Mouse (Mus musculus): Measurements from ENCODE around the gene Rnf217. TPM values are rescaled to one million over a fixed set of nuclear protein-coding genes. Genes with fewer than 3 reads are reported as not detected.

Rnf217 gene
- total RNA-seq, 2 experiments from 2014 or later = 3.9 to 4.1 TPM

DNA sequence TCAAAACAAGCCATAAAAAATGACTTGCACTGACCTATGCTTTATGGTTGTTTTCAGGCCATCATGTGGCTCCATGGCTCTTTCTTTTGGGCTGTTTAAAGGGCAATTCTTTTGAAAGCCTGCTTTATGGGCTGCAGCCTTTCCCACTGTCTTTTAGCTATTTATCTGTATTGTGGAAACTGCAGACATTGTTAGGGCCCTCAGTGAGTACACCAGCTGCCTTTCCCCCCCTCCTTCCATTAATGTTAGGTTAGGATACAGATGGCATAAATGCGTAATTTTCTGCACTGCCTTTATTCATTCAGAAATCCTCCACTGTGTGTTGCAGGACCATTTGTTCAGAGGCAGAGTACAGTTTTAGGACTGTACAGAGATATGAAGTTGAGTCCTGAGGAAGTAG is 93.1 kb downstream of the Rnf217 start:
- no peak for DNase-seq (ENCODE audit: low spot score)
- intact Hi-C loops (cut with DNase I) = no loop called here

DNA sequence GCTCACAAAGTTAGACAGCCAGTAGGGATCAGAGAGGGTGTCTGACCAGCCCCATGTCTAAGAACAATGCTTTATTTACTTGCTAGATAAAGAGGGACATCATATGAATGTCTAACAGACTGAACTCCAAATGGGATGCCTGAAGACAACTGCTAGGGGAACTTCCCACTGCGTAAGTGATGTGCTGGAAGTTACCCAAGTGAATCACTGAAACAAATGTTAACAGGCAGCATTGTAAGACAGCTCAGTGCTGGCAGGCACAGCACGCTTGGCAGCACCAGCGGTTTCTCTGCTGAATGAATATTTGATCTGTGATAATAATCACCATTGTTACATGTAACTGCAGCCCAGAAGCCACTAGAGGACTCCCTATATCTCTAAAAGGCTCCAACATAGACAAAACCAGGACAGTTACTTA is 104.8 kb downstream of the Rnf217 start:
- intact Hi-C loops (cut with DNase I) = no loop called here
- peak; percentile 8 for DNase-seq (ENCODE audit: low spot score)

DNA sequence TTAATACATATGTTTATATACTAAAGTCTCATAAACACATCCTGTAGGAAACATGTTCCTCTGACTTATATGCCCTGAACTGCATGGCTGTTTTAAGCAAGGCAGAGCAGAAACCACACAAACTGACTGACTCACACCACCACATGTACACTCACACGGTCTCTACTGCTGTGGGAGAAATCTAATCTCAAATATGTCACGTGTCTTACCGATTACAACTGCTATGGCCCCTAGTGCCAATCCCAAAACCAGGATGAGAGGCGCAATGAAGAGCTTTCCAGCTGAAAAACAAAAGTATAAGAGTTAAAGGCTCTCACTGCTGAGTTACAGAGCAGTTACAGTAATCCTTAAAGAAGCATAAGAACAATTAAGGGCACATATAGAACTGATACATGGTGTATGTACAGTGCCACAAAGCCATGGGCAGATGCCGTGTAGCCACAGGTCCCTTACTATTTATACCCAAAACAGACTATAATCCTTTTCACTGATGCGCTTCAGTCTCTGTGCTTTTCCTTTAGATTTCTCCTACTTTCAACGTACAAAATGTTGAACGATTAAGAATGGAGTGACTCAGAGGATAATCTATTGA is 105.3 kb downstream of the Rnf217 start:
- no peak for DNase-seq (ENCODE audit: low spot score)
- intact Hi-C loops (cut with DNase I) = no loop called here

DNA sequence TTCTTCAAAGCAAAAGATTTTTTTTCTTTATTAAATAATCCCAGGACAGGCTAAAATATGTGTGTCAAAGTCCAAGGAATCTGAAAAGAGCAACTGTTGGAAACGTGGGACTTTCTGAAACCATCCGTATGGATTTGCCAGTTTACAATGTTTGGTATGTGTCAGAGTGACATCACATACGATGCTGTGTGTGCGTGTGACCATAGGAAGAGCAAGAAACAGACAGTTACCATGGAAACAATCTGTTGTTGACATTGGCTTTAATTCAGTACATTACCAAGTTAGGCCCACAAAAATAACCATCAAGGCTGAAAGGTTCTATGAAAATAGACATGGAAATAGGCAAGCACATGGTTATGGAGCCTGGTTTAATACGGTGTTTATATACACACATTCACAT is 107.3 kb downstream of the Rnf217 start:
- no peak for DNase-seq (ENCODE audit: low spot score)
- intact Hi-C loops (cut with DNase I) = no loop called here

DNA sequence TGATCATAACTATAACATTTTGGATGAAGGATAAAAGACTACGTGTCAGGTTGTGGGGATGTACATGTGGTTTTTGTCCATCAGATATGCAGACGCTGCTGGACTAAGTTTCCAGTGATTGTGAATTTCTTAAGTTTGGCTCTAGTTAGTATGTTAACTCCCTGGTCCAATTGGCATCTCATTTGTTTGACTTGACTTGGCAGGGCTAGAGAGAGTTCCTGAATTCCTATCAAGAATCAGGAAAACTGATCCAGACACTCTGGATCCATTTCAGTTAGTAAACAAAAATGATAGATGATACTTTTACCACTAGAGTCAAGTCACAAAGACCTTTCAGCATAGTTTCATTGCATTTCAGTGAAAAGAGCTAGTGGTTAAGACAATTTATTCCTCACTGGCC is 112.1 kb downstream of the Rnf217 start:
- no peak for DNase-seq (ENCODE audit: low spot score)
- intact Hi-C loops (cut with DNase I) = no loop called here

DNA sequence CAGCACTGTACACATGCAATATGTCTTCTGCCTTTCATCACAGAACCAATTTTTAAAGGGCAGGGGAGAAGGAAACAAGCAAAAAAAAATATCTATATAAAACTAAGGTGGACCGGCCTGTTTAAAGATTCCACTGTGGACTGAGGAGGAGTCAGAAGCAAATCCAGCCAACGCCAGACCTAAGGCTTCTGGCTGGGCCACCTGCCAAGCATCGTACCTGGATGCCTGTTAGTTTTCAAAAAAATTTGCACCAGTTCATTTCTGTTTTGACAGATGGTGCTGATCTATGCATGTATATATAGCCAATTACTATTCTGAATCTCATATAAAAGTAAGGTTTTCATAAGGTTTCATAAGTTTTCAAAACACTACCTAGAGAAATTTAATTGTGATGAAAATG is 113.2 kb downstream of the Rnf217 start:
- DNase-seq (ENCODE audit: low spot score) = no peak
- intact Hi-C loops (cut with DNase I) = no loop called here

DNA sequence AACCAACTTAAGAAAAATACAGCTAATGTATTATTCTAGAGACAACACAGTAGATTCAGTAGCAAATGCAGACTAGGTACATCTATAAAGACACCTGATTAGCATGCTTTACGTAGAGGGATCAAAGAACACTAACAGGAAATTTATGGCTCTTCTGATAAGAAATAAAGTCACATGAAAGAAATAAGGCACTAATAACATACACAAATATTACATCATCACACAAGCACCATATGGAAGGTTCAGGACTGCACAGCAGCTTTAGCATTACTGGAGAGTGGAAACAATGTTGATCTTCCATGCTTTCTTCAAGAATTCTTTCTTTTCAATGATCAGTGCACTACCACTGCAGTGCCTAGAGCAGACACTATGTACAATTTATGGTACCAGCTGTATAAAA is 114.7 kb downstream of the Rnf217 start:
- DNase-seq (ENCODE audit: low spot score) = no peak
- intact Hi-C loops (cut with DNase I) = no loop called here

DNA sequence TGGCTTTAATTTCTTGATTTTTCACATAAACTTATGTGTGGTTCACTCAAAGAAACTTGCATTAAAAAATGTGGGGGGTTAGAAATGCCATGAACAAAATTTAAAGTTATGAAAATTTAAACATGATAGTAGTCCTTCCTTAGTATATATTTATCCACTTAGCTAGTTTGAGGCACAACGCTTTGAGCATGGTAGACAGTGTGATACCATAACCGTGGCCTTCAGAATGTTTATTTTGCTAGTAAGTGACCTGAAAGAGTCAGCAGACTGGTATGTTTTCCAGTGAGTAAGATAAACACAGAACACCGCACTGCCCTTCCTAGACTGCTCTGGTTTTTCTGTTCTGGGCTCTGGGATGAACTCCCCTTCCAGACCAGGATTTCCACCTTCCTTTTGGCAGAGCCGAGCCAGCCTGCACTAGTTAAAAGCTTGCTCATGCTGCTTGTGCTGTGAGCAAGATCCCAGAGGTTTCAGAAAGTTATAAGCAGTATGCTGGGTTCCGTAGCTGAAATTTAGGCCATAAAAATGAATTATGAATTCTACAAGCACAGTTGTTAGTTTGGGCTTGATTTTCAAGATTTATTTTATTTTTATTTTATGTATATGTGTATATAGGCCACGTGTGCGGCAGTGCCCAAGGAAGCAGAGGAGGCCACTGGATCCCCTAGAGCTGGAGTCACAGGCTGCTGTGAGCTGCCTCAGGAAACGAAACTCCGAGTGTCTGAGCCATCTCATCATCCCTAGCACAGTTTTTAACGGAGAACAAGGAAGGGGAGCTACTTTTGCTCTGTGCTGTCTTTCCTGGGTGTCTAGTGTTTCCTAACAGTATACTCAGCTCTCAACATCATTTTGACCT is 141.7 kb downstream of the Rnf217 start:
- no peak for DNase-seq (ENCODE audit: low spot score)
- intact Hi-C loops (cut with DNase I) = loop anchor here (10.0 kb wide), 1 partner anchor 168 kb away; no protein-coding TSS in a partner anchor

DNA sequence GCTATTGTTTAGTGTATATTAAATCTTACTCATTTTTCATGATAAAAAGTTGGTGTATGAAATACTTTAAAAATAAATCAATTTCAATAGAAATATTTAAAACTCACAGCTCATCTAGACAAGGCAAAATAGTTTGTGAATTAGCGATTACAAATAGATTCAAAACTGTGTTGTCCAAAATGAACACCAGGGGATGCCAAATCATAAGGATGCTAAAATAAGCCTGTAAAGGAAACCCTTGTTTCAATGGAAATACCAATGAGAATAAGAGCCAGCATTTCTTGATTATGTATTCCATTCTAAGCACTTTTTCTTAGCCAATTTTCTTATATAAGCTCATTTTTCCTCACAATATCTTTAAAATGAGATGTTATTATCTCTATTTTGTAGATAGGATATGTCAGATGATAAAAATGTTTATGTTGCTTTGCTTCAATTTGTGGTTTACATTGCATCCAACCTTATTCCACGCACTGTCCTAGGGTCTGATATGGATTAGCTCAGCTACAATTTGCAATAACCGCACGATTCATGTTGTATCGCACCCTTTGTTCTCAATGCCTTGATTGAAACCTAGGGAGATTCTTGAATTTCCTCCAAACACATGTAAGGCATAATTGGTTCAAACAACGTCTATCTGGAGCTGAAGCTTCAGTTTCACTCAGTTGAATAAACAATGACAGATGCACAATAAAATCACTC is 143.0 kb downstream of the Rnf217 start:
- no peak for DNase-seq (ENCODE audit: low spot score)

DNA sequence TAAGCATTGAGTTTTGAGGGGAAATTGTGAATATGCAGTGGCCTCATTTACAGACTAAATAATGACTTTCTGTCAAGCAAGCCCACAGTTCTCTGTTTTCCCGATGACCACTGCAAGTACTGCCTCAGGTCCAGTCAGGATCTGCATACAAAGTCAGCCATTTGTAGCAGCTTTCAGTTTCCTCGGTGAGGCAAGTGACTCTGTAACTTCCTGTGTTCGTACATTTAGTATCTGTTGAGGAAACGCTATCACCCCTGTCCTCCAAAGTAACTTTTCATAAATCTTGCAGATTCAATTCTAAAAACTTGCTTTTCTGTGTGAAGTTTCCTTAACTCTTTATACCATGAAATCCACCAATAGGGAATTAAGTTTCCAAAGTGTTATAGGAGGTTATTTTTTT is 143.6 kb downstream of the Rnf217 start:
- DNase-seq (ENCODE audit: low spot score) = no peak

More for the DNA sequence above, 143.0 kb downstream of the Rnf217 start:
- intact Hi-C loops (cut with DNase I) = loop anchor here (10.0 kb wide), 1 partner anchor 169 kb away; no protein-coding TSS in a partner anchor

DNA sequence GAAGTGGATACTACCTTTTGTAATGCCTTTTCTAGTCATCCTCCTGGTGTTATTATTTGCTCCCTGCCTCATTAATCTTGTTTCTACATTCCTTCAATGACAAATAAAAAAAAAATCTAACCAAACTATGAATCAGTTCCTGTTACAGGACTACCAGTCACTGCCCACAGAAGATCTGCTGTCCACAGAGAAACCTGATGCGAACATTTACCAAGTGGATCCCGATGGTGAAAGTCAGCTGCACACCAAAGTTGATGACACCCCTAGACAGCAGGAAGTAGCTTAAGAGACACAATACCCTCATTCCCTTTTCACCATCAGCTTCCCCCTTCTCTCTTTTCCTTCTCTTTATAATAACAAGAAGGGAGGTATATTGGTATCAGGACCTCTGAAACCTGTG is 145.9 kb downstream of the Rnf217 start:
- DNase-seq (ENCODE audit: low spot score) = no peak
- intact Hi-C loops (cut with DNase I) = loop anchor here (10.0 kb wide), 1 partner anchor 172 kb away; no protein-coding TSS in a partner anchor

More for the DNA sequence above, 143.6 kb downstream of the Rnf217 start:
- intact Hi-C loops (cut with DNase I) = loop anchor here (10.0 kb wide), 1 partner anchor 169 kb away; no protein-coding TSS in a partner anchor

DNA sequence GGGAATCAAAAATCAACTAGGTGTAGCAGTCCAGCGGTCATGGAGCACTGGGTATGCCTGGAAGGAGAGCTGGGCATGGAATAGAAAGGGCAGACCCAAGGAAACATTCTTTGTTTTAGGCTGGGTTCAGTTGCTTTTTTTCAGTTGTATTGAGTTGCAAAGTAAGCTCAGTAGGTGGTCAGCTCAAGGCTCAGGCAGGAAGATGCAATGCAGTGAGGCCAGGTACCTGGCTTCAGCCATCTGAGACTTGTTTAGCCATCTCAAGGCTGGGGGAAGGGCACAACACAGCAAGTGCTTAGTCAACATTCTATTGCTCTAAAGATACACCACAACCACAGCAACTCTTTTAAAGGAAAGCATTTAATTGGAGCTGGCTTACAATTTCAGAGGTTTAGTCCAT is 152.2 kb downstream of the Rnf217 start:
- intact Hi-C loops (cut with DNase I) = no loop called here
- no peak for DNase-seq (ENCODE audit: low spot score)

DNA sequence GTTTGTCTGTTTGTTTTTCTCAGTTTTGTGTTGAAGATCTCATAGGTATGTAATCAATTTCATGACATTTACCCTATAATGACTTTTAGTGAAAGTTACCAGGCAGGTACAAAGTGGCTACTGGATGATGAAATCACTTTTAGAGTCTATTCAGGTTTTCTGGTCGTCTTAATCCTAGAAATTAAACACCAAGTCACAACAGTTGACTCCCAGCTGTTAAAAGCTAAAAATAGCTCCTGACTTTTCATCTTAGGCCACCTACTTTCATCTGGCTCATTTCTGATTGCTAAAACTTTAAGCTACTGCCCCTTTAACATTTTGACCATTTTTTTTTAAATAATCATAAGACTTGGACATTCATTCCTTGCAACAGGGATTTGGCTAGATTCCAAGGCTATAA is 161.9 kb downstream of the Rnf217 start:
- intact Hi-C loops (cut with DNase I) = loop anchor here (5.0 to 10.0 kb wide), 2 partner anchors 132 to 620 kb away; partner anchors contain the start of gene Hddc2
- DNase-seq (ENCODE audit: low spot score) = no peak

DNA sequence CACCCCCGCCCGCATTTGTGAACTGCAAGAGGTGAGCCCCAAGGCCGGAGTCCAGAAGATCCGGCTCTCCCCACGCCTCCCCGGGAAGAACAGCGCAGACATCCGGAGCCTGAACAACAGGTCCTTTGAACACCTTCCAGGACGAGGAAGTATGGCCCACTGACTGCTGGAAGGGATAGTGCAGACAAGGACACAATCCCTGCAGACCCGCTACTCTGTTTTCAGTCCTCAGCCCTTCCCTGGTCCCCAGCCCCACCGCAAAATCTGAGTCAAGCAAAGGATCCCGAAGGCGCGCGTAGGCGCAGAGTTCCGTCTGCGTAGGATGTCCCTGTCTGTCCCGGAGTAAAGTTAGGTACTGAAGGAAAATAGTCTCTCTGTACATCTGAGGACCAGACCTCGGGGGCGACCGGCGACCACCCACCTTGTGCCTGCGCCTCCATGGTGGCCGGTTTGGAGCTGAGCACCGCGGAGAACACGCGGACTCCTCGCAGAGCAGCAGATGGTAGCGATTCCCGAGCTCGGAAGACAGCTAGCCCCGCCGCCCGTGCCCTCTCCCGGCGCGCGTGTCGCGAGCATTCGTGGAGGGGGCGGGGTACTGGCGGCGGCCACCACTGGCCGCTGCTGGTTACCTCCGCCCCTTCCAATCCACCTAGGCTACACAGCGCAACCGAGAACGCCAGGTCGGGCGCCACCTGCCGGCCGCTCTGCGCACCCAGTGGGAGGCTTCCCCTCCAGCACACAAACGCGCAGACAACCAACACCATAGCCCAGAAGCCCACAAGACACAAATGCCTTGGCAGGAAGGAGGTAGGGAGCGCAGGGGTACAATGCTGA is 163.5 kb downstream of the Rnf217 start, which contains the start of gene Tpd52l1:
TSS of gene Tpd52l1 (minus strand) at position 668 of the 834 bp plus-strand sequence.
- intact Hi-C loops (cut with DNase I) = loop anchor here (5.0 to 10.0 kb wide), 2 partner anchors 131 to 618 kb away; partner anchors contain the start of gene Hddc2
- peak; percentile 58 for DNase-seq (ENCODE audit: low spot score)

DNA sequence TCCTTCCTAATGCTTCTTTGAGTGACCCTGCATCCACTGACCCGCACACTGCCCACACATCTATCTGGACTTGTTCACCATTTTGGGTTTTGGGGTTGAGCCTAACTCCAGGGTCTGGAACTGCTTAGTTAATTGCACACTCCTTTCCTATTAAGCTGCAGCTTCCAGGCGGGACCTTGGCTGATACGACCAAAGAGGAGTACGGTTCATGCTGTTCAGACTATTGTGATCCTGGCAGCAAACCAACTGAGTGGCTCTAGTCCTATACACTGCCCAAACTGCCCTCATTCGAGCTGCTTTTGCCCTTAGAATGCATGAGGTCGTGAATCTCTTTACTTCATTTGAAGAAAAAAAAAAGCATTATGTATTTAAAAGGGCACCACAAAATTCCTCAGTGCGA is 164.8 kb downstream of the Rnf217 start:
- intact Hi-C loops (cut with DNase I) = loop anchor here (10.0 kb wide), 1 partner anchor 129 kb away; the partner anchor contains the start of gene Hddc2
- DNase-seq (ENCODE audit: low spot score) = no peak

All from heart, postnatal 25 days (tissue).